Mouse (Mus musculus): Measurements from ENCODE around the gene Slit3. TPM values are rescaled to one million over a fixed set of nuclear protein-coding genes. Genes with fewer than 3 reads are reported as not detected.

Slit3 gene
- total and polyA plus RNA-seq, 2 experiments from 2014 or later, result 6.7 to 23.7 TPM

DNA sequence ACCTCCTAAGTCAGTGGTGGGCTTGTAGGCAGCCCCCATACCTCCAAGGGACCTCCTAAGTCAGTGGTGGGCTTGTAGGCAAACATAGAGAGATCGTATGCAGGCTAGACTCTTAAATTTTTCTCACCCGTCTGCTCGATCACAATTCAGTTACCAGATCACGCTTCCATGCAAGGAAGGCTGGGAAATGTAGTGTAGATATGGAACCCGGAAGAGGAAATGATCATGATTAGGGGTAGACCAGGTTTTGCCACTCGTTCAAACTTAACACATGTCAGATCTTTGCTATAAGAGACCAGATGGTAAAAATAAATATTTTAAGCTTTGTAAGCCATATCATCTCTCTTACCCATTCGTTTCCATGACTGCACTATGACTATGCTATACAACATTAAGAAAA lies 258.4 kb downstream of the Slit3 start:
- DNase-seq (ENCODE audit: low spot score) (no peak), ATAC-seq (ENCODE audit: insufficient read depth, low read depth) (no peak)
- no peak overlapping the region for H3K27ac ChIP-seq (ENCODE audit: low read depth)
- H3K27me3 ChIP-seq (ENCODE audit: control insufficient read depth, insufficient read depth, low read length), result no peaks in the 10 kb centered on the region
- H3K4me2 ChIP-seq (ENCODE audit: low read depth, low read length), result no peak overlapping the region
- no peaks in the 10 kb centered on the region for H3K9me3 ChIP-seq (replicated peaks; ENCODE audit: control insufficient read depth, low read length)
- no peaks in the 10 kb centered on the region for H3K36me3 ChIP-seq (replicated peaks; ENCODE audit: control insufficient read depth, insufficient read depth, low read length)
- WGBS, result 80% methylated on average over 7 of the region's 7 CpGs
- H3K9ac ChIP-seq (replicated peaks; ENCODE audit: low read depth, low read length), result no peak overlapping the region
- no peak overlapping the region for H3K4me3 ChIP-seq (ENCODE audit: low read depth, low read length)
- no peaks in the 10 kb centered on the region for H3K4me1 ChIP-seq (ENCODE audit: control insufficient read depth, insufficient read depth)
- TF ChIP-seq EP300 (IDR thresholded peaks at IDR 0.05; ENCODE audit: low read depth) (no peak), CTCF (IDR thresholded peaks at IDR 0.05; ENCODE audit: low read depth) (no peak)

DNA sequence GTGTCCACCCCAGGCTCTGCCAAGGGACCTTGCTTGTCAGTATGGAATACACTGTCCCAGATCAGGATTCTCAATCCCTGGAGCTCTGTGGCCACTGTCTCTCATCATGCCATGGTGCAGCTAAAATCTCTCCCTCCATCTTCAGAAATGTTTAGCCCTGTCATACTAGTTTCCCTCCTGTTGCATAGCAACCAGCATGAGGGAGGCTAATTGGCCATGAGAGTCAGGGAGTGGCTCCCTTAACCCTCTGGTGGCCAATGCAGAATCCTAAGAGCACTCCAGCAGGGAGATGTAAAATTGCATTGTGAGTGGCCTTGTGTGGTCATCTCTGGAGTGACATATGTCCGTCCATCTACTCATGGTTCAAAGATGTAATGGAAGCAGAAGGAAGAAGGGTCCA lies 259.7 kb downstream of the Slit3 start:
- H3K4me2 ChIP-seq (ENCODE audit: low read depth, low read length), result no peak overlapping the region
- 84% methylated on average over 1 of the region's 1 CpGs for WGBS
- H3K9ac ChIP-seq (replicated peaks; ENCODE audit: low read depth, low read length), result no peak overlapping the region
- no peaks in the 10 kb centered on the region for H3K9me3 ChIP-seq (replicated peaks; ENCODE audit: control insufficient read depth, low read length)
- no peak for DNase-seq (ENCODE audit: low spot score)
- H3K4me3 ChIP-seq (ENCODE audit: low read depth, low read length), result no peak overlapping the region
- H3K27ac ChIP-seq (ENCODE audit: low read depth), result no peak overlapping the region
- no peaks in the 10 kb centered on the region for H3K27me3 ChIP-seq (ENCODE audit: control insufficient read depth, insufficient read depth, low read length)
- no peaks in the 10 kb centered on the region for H3K36me3 ChIP-seq (replicated peaks; ENCODE audit: control insufficient read depth, insufficient read depth, low read length)
- ATAC-seq (ENCODE audit: insufficient read depth, low read depth), result no peak
- peaks cover 6% of the 10 kb centered on the region; the same call in 1 of the 2 replicates for H3K4me1 ChIP-seq (ENCODE audit: control insufficient read depth, insufficient read depth)
- no peak for TF ChIP-seq EP300 (IDR thresholded peaks at IDR 0.05; ENCODE audit: low read depth)
- TF ChIP-seq CTCF (IDR thresholded peaks at IDR 0.05; ENCODE audit: low read depth), result no peak

DNA sequence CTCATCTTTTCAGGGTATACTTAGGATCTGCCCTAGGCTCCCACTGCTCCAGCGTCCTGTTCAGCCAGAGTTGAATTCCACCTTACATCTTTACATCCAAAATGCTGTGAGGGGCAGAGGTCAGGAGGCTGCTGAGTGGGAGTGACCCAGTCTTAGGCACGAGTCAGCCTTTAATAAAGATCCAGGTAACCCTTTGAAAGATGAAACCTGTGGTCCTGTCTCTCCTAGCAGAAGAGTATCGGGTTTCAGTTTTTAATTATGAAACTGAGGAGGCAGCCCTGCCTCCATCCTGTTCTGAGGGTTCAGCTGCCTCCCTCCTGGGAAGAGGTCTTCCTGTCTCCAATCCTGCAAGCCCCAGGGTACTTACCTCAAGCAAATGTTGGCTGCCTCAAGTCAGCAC lies 264.4 kb downstream of the Slit3 start:
- no peak for TF ChIP-seq EP300 (IDR thresholded peaks at IDR 0.05; ENCODE audit: low read depth)
- TF ChIP-seq CTCF (IDR thresholded peaks at IDR 0.05; ENCODE audit: low read depth), result no peak
- Histone ChIP-seq H3K27ac (ENCODE audit: low read depth) (no peak overlapping the region), H3K4me2 (ENCODE audit: low read depth, low read length) (no peak overlapping the region), H3K27me3 (ENCODE audit: control insufficient read depth, insufficient read depth, low read length) (no peaks in the 10 kb centered on the region), H3K4me3 (ENCODE audit: low read depth, low read length) (no peak overlapping the region), H3K36me3 (replicated peaks; ENCODE audit: control insufficient read depth, insufficient read depth, low read length) (no peaks in the 10 kb centered on the region), H3K9me3 (replicated peaks; ENCODE audit: control insufficient read depth, low read length) (no peaks in the 10 kb centered on the region), H3K9ac (replicated peaks; ENCODE audit: low read depth, low read length) (no peak overlapping the region), H3K4me1 (ENCODE audit: control insufficient read depth, insufficient read depth) (peaks cover 7% of the 10 kb centered on the region; the same call in 1 of the 2 replicates)
- DNase-seq (ENCODE audit: low spot score) (no peak), ATAC-seq (ENCODE audit: insufficient read depth, low read depth) (no peak)
- 38% methylated on average over 3 of the region's 3 CpGs for WGBS

DNA sequence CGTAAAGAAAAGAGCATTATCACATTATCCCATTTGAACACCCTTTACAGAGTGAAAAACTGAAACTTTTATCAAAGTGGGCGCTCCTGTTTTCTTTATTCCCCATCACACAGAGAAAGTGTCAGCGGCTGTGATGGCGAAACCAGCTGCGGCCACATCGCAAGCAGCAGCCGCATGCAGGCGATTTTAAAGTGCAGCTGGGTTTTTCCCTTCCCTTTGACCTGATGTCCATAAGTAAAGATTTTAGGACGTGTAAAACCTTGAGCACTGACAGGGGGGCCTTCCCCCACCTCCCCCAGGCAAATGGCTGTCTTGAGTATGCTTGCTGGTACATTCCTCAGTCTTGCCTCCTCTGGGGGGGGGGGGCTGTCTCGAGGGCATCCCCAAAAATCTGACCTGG lies 266.8 kb downstream of the Slit3 start:
- H3K9ac ChIP-seq (replicated peaks; ENCODE audit: low read depth, low read length), result no peak overlapping the region
- no peaks in the 10 kb centered on the region for H3K36me3 ChIP-seq (replicated peaks; ENCODE audit: control insufficient read depth, insufficient read depth, low read length)
- no peak overlapping the region for H3K4me2 ChIP-seq (ENCODE audit: low read depth, low read length)
- no peak for TF ChIP-seq CTCF (IDR thresholded peaks at IDR 0.05; ENCODE audit: low read depth)
- TF ChIP-seq EP300 (IDR thresholded peaks at IDR 0.05; ENCODE audit: low read depth), result no peak
- H3K27me3 ChIP-seq (ENCODE audit: control insufficient read depth, insufficient read depth, low read length), result no peaks in the 10 kb centered on the region
- no peak for DNase-seq (ENCODE audit: low spot score)
- no peak overlapping the region for H3K4me3 ChIP-seq (ENCODE audit: low read depth, low read length)
- 75% methylated on average over 10 of the region's 10 CpGs for WGBS
- no peak for ATAC-seq (ENCODE audit: insufficient read depth, low read depth)
- H3K9me3 ChIP-seq (replicated peaks; ENCODE audit: control insufficient read depth, low read length), result no peaks in the 10 kb centered on the region
- H3K27ac ChIP-seq (ENCODE audit: low read depth), result no peak overlapping the region
- H3K4me1 ChIP-seq (ENCODE audit: control insufficient read depth, insufficient read depth), result peaks cover 7% of the 10 kb centered on the region; the same call in 1 of the 2 replicates

DNA sequence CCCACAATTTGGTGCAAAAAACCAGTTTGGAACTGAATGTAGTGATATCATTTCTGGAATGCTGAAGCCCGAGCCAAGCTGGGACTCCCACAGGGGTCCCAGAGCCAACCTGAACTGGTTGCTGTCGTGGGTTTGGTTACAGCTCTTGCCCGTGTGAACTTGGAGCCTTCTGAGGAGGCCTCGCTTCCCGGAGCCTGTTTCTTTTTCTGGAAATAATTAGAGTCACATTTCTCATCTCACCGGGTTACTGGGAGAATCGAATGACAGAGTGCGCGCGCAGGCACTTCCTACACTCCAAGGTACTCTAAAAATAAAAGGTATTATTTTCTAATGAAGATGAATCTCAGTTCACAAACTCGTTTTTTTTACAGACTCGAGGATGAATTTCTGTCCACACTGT lies 267.4 kb downstream of the Slit3 start:
- WGBS, result 60% methylated on average over 12 of the region's 12 CpGs
- TF ChIP-seq CTCF (IDR thresholded peaks at IDR 0.05; ENCODE audit: low read depth) (no peak), EP300 (IDR thresholded peaks at IDR 0.05; ENCODE audit: low read depth) (no peak)
- H3K36me3 ChIP-seq (replicated peaks; ENCODE audit: control insufficient read depth, insufficient read depth, low read length), result no peaks in the 10 kb centered on the region
- no peak overlapping the region for H3K27ac ChIP-seq (ENCODE audit: low read depth)
- DNase-seq (ENCODE audit: low spot score) (no peak), ATAC-seq (ENCODE audit: insufficient read depth, low read depth) (no peak)
- no peak overlapping the region for H3K4me2 ChIP-seq (ENCODE audit: low read depth, low read length)
- no peaks in the 10 kb centered on the region for H3K27me3 ChIP-seq (ENCODE audit: control insufficient read depth, insufficient read depth, low read length)
- peaks cover 11% of the 10 kb centered on the region for H3K4me1 ChIP-seq (ENCODE audit: control insufficient read depth, insufficient read depth)
- H3K4me3 ChIP-seq (ENCODE audit: low read depth, low read length), result no peak overlapping the region
- no peaks in the 10 kb centered on the region for H3K9me3 ChIP-seq (replicated peaks; ENCODE audit: control insufficient read depth, low read length)
- no peak overlapping the region for H3K9ac ChIP-seq (replicated peaks; ENCODE audit: low read depth, low read length)

DNA sequence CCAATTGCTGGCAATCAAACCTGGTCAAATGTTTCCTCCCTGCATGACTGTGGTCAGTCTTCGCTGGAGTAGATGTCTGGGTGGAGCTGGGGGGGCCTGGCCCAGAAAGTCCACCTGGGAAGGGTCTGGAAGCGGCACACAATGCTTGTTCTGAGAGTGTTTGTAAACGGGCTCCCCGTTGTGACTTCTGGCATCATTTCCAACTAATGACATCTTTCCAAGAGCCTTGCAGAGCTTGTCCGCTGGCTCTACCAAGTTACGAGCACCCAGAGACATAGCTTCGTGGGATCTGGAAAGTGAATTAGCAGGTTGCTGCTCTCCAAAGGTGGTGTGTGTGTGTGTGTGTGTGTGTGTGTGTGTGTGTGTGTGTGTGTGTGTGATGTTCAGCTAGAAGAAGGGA lies 268.3 kb downstream of the Slit3 start:
- no peak overlapping the region for H3K4me2 ChIP-seq (ENCODE audit: low read depth, low read length)
- H3K36me3 ChIP-seq (replicated peaks; ENCODE audit: control insufficient read depth, insufficient read depth, low read length), result no peaks in the 10 kb centered on the region
- DNase-seq (ENCODE audit: low spot score) (no peak), ATAC-seq (ENCODE audit: insufficient read depth, low read depth) (no peak)
- 75% methylated on average over 7 of the region's 7 CpGs for WGBS
- peaks cover 19% of the 10 kb centered on the region for H3K4me1 ChIP-seq (ENCODE audit: control insufficient read depth, insufficient read depth)
- TF ChIP-seq CTCF (IDR thresholded peaks at IDR 0.05; ENCODE audit: low read depth) (no peak), EP300 (IDR thresholded peaks at IDR 0.05; ENCODE audit: low read depth) (no peak)
- no peak overlapping the region for H3K27ac ChIP-seq (ENCODE audit: low read depth)
- no peaks in the 10 kb centered on the region for H3K9me3 ChIP-seq (replicated peaks; ENCODE audit: control insufficient read depth, low read length)
- no peak overlapping the region for H3K4me3 ChIP-seq (ENCODE audit: low read depth, low read length)
- no peak overlapping the region for H3K9ac ChIP-seq (replicated peaks; ENCODE audit: low read depth, low read length)
- H3K27me3 ChIP-seq (ENCODE audit: control insufficient read depth, insufficient read depth, low read length), result no peaks in the 10 kb centered on the region
